Mouse (Mus musculus) embryonic fibroblast, embryonic 13.5 days (primary cell): ENCODE data around the gene Tnfrsf8.

Experiments used
- CTCF ChIP-seq: IDR thresholded peaks from 2 replicates; pipeline ENCODE4 v1.5.1; 2011; ENCODE audit warnings: mild to moderate bottlenecking, control low read depth, low read length, moderate library complexity, borderline replicate concordance; ENCODE audit not compliant: insufficient read depth
- POLR2A ChIP-seq: IDR thresholded peaks from 2 replicates; pipeline ENCODE4 v1.6.1; 2011; ENCODE audit warnings: low read depth, mild to moderate bottlenecking, control low read depth, low read length, moderate library complexity

DNA sequence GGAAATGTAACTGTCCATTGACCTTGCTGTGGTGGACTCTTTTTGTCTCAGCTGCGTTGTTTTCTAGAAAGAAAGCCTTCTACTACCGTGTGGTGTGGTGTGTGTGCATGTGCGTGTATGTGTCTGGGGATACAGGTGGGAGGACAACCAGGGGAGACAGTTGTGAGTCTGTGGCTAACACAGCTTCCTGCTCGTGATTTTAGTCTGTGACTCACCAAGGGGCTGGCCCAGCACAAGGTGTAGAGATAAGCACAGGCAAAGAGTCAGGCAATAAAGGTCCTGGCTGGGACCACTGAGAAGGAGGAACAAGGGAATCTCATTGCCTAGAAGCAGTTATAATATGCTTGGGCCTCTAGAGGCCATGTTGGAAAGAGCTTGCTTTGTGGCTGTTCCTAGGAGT is 65.0 kb downstream of the Tnfrsf8 start:
- TF ChIP-seq CTCF (no peak), POLR2A (no peak)
